Mouse (Mus musculus): ENCODE data around the gene Igfbp7. TPM values are rescaled to one million over a fixed set of nuclear protein-coding genes. Genes with fewer than 3 reads are reported as not detected.

The Igfbp7 gene
- total RNA-seq, 2 experiments from 2014 or later = 330 to 348 TPM

DNA sequence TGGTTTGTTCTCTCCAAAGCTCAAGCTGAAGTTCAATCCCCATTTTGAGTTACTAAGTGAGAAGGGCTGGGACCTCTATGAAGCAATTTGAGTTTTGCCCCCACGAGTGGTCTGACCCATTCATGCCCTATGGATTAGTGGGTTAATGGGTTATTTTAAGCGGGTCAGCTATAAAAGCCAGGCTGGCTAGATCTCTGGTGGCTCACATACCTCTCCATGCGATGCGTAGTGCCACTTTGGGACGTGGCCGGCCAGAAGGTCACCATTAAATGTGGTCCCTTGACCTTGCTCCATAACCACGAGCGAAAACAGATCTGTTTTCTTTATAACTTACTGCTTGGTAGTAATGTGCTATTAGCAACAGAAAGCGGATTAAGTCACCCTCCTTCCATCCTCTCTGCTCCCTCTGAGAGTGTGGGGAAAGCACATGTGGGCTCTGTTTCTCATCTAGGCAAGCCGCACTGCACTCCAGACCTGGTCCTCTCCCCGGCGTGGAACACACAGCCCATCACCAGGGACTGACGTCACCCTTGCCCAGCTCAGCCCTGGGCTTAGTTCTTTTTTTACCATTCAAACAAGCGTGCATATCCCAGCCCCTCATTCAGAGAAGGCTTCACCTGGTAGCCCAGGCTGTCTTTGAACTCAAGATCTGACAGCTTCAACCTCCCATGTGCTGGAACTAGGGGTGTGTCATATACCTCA, 28.3 kb downstream of the Igfbp7 start:
- no peak for DNase-seq

DNA sequence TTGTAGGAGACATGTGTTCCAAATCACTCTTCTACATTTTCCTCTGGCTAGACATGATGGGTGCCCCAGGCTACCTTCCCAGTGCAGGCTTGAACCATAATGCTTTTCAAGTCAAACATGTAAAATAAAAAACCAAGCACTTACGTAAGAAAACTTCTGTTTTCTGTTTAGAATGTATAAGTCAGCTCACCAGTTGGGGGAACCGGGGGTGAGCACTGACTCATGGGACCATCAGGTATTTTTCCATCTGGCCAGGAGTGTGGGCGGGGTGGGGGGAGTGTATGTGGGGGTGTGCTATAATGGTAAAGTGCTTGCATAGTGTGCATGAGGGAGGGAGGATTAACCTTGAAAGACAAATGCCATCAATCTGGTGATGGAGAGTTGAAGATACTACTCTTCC, 29.8 kb downstream of the Igfbp7 start:
- no peak for DNase-seq

DNA sequence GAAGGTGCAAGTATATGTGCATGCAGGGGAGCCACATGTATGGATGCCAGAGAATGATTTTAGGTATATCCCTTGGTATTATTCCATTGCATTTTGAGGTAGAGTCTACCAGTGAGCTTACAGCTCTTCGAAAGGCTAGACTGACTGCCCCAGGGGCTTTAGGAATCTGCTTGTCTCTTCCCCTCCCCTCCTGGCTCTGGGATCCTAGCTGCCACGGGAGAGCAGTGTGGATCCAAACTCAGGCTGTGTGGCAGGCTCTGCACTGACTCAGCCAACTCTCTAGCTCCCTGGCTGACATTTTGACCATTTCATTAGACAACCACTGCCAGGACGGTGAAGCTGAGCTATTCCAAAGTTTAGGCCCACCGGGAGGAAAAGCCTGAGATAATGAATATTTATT, 32.3 kb downstream of the Igfbp7 start:
- no peak for DNase-seq

DNA sequence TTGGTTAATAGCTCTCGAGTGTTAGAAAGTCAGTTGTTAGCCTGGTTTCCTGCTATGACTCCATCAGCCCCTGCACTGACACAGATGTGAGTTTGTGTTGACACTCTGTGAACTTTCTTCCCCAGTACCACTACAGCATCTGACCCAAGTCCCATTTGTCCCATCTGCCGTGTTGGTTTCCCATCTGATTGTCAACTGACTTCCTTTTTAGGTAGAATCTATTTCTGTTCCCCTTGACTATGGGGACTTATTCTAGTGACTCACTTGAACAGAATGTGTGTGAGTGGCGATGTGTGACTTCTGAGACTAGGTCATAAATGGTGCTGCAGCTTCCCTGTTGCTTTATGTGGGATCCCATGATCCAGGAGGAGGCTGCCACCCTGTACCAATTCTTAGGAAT, 32.9 kb downstream of the Igfbp7 start:
- DNase-seq = no peak

DNA sequence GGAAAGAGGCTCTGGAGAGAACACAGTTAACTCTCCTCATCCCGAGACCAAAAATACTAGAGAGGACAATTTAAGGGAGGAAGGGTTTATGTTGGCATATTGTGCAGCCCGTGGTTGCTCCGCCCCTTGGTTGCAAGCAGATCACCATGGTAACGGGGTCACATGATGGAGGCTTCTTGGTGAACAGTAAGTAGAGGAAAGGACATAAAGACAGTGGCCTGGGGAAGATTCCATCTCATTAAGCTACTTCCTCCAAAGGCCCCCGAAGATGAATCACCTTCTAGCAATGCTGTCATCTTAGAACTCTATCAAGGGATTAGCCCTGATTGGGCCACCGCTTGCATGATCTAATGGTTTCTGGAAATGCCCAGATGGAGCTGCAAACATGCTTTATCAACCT, 35.1 kb downstream of the Igfbp7 start:
- no peak for DNase-seq

DNA sequence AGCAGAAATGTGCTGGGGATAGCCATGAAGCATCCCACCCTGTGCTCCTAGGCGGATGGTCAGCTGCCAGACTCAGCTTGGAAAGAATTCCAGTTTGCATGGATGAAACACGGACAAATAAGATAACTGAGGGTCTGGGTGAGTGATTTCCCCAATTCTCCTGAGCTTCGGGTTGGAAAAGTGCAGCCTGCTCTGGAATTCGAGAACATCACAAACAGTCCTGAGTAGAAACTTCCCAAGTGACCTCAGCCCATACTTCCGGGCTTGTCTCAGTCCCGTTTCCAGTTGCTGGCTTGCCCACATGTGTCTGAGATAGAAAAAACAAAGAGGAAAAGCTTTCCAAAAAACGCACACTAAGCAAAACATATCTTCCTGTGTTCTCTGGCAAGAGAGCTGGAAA, 35.6 kb downstream of the Igfbp7 start:
- DNase-seq = no peak

DNA sequence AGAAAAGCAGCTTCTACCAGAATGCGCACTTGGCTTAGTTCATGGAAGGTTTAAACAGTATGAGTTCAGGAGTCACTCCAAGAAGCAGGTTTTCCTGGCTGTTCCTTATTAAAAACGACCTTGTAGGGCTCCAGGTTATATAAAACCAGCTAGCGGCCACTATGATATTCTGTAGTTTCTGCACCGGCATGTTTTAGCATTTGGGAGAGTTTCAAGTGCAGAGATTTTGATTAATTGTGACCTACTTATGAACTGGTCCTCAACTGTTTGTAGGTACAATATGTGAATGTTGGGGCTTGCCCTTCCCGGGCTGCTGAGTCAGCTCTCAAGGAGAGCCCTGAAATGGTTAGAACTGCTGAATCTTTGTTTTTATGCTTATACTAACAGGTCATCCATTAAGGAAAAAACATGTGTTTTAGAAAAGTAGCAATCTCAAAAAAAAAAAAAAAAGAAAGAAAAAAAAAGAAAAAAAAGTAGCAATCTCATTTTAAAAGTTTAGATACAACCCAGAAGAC, 37.4 kb downstream of the Igfbp7 start:
- DNase-seq = no peak

DNA sequence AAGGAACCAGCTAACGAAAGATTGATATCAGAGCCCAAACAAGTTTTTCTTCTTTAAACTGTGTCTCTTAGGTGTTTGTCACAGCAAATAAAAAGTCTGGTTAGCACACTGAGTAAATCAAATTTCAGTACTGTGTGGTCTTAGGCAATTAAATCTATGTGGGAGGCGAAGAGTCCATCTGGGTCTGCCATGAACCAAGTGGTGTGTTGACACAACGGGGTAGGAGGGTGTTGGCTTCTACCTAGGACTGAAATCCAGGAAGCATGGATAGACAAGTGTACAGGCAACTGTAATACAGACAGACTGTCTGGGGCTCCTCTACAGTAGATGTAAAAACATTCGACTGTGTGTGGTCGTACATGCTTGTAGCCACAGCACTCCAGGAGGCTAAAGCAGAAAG, 38.4 kb downstream of the Igfbp7 start:
- no peak for DNase-seq

DNA sequence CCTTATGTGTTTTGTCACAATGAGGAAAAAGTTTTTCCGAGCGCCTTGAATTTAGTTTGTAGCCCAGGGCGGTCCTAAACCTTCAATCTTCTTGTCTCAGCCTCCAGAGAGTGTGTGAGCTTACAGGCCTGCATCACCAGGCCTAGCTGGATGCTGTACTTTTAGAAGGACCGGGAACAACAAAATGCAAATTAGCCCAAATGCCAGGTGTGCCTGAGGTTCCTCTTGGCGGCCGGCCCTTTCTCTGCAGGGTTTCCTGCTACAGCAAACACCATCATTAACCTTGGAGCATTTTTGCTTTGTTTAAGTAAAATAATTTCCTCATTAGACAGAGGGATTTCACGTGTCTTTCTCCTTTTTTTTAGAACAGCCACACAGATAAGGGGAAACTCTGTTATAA, 39.6 kb downstream of the Igfbp7 start:
- DNase-seq = no peak

DNA sequence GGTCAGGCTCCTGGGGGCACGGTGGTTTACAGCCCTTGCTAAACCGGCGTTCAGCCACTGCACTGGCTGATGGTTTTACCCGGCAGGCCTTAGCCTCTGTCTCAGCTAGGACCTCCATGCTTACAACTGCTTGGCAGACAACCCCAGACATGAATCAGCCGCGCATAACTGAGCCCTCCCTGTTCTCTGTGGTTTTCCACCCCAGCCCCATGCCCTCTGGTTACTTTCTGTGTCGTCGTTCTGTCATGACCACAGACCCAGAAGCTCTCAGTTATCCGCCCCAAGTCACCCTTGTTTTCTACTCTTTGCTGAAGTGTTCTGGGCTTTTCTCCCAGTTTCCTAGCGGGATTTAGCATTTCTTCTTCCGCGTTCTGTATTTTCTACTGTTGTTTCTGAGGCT, 40.2 kb downstream of the Igfbp7 start:
- no peak for DNase-seq

DNA sequence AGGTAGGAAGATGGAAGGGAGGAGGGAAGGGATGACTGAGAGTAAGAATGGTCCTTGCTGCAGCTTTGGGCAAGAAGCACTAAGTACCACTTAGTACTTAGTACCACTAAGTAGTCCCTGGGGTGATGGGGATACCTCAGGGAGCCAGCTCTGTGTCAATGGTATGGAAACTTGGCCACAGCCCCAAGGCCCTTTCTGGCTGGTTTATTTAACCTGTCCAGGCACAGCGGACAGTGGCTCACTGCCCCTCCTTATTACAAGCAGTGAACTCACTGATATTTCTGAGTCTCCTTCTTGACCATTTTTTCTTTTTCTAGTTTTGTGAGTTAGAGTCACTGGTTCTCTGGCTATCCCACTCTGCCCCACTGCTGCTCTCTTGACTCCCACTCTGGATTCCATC, 40.7 kb downstream of the Igfbp7 start:
- DNase-seq = no peak

DNA sequence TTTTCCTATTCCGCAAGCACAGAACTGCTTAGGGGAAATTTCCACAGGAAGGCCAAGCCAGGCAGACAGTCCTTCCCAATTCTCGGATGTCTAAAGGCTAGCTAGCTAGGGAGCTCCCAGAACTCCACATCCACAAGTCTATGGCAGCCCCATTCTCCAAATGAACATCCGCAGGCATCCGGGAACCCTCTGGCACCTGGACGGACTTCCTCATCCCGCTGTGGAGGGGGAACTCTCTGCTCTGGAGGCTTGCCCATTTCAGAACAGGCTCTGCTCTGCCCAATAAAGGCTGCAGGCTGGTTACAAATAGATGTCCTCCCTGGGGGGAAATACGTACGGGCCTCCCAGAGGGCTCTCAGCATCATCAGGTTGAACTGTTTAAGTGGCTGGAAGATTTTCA, 41.5 kb downstream of the Igfbp7 start:
- no peak for DNase-seq

DNA sequence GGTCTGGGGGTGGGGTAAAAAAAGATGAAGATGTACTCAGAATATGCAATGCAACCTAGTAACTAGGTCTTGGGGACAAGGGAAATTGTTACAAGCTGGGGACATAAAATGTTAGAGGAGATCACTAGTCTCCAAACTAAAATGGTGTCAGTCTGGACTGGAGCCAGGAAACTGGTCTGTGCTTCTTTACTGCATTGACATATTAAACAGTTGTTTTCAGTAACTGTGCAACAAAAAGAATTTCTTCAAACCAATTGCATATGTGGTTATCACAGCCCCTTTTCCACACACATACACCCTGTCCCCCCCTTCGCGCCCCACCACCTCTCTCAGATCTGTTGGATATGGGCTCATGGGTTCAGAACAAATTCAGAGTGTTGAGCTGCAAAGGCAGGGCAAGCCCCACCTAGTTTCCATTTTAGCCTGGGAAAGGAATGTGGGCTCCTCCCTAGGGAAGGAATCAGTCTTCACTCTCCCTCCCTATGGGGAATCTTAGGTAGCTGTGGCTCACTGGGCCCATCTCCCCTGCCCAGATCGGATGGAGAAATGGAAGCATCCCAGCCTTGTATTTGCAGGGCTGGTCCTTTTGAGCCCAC, 43.3 kb downstream of the Igfbp7 start:
- DNase-seq = no peak

DNA sequence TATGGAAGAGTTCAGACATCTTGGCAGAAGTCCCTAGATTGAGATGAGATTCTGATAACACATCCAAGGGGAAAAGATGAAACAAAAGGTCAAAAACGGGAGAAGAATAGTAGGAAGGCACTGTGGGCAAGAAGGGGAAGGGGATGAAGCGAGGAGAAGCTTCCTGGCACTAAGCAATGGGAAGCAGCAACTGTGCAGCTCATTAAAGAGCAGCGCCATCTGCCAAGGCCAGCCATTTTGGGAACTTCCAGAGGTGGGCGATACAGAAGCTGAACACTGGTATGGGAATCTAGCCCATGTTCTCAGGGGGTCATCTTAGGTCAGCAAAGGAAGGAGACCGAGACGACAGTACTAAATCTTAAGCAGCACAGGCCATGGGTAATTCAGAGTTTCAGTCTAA, 44.2 kb downstream of the Igfbp7 start:
- DNase-seq = no peak

DNA sequence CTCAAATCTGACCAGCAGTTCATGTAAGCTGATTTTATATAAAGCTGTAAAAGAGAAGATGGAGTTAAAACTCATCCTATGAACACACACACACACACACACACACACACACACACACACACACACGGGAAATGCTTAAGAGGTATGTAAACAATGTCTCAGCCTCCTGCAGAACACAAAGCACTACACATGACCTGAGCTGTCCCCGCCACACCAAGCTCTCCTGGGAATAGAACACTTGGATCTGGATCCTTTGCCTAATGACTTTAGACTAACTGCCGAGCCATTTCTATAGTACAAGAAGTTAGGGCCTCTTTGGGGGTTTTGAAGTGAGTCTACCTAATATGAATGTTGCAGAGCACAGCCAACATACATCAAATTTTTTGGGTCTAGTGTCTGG, 45.7 kb downstream of the Igfbp7 start:
- DNase-seq = no peak

DNA sequence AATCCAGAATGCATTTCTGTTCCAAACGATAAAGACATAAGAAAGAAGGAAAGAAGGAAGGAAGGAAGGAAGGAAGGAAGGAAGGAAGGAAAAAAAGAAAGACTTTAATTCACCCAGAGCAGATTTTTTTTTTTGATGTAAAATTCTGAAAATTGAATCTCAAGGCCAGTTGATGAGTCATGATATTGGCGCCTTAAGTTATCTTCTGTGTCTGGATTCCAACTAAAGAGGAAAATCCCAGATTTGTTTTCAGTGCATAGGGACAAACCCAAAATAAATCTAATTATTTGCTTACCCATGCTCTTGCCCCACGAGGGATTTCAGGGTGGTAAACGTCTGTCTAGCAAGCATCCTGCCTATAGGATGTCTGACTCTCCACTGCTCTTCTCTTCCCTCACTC, 46.8 kb downstream of the Igfbp7 start:
- DNase-seq = no peak

DNA sequence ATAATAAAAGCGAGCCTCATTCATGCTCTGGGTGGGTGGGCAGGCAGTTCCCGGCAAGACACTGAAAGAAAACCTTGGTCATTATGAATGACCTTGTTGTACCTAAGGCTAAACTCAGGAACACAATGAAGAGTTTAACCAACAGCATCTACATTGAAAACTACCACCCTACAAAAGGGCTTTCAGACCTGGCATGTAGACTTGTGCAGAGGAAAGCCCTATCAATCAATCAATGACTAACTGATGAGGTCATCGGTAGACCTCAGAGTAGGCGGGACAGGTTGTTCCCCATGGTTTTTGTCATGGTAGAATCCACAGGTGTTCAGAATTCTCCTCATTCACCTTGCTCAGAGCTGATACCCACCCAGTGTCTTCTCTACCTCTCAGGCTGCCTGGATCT, 47.9 kb downstream of the Igfbp7 start:
- DNase-seq = no peak

DNA sequence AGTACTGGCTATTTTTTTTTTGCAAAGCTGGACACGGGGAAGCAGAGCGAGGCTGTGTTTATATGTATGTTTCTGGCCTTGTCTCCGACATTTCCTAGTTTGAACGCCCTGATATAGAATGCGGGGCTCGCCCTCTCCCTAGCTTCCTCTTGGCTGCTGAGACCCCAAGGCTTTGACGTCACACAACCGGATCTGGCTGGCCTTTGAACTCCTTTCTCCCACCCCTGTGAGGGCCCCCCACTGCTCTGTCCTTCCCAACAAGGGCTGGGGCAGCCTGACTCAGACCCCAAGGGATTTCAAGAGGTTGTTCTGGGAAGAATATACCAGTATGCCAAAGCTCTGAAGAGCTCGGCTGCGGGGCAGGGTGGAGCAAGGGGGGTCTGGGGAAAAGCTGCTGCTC, 49.5 kb downstream of the Igfbp7 start:
- DNase-seq = peak; percentile 52

DNA sequence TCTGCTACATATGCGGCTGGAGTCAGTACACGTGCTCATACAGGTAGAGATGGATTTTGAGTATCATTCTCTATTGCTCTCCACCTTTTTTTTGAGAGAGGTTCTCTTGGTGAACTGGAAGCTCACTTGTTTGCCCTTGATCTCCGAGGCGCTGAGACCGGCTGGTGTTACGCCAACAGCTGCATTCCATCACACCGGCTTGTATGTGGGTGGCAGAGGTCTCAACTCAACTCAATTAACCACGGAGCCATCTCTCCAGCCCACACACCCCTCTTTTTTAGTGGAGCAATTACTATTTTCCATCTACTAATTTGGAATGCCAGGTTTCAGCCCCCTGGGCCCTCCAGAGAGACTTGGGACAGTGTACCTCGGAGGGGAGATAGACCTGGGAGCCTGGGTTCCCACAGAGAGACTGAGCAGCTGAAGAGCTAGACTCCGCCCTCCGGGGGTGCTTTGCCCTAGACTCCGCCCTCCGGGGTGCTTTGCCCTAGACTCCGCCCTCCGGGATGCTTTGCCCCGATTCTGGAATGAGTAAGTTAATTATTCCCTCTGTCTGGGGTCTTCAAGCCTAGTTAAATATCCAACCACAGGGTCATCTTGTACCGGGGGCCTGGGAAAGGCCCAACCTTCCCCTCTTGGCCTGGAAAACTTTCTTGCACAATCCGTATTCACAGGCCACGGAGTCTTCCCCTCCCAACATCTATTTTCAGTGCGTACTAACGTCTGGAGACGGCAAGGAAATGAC, 50.3 kb downstream of the Igfbp7 start:
- DNase-seq = peak; percentile 56

DNA sequence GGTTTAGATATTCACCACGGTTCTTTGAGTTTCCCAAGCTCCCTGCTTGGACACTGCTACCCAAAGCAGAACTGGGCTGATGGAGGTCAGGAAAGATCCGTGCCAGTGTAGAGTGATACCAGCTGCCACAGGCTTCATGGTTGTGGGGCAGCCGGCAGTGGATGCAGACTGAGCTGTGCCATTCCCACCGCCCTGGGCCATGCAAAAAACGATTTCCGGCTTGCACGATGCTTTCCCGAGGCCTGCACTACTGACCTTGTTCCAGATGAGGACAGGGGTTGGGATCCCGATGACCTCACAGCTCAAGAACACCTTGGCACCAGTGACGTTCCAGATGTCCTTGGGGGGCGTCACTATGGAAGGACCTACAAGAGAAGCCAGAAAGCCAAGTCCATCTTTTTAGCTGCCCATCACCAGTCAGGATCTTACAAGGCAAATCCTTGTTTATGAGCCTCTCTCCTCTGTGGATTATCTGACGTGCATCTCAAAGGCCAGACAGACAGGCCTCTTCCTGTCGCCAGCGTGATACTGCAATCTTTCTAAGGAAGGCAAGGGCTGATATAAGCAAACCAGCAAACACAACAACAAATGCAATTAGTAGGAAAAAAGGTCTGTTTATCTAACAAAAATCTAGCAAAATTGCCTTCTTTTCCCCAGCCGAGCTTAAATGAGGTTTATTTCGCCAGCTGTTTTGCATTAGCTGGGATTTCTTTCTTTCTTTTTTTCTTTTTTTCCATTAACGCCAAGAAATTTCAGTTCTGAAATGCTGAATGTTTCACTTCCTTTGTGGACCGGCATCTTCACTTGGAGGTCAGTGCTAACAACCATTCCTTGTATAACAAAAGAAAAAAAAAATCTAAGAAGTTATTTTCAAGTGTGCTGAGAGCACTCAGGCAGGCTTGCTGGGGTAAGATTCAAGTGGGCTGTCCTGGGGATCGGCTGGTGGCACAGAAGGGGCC, 52.3 kb downstream of the Igfbp7 start:
- no peak for DNase-seq

DNA sequence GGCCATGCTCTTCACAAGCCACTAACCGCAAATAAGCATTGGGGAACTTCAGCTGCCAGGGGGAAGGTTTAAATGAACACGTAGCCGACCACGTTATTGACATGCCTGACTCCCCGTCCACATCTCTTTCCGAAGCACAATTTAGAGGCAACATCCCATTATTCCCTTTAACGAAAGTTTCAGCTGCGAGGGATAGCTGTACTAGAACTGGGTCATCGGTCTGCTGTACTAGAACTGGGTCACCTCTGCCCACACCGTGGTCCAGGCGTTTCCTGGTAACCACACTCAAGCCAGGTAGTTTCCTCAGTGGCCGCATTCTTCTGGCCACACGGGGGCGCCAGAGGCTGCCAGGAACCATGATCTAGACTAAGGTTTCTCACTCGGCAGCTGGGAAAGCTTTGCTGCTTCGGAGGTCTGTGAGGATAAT, 53.5 kb downstream of the Igfbp7 start:
- peak; percentile 88 for DNase-seq

DNA sequence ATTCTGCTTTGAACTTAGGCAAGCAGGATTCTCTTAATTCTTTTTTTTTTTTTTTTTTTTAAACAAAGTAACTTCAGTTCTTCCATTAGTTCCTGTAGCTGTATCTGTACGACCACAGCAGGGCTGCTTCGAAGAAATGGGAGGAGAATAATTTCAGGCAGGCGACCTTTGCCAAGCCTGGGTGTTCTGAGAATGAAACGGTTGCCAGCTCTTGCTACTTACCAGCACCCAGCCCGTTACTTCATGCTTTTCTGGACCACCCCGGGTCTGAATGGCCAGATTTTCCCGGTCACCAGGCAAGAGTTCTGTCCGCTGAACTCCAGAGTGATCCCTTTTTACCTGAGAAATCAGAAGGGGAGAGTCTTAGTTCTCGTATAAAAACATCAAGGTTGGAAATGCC, 56.1 kb downstream of the Igfbp7 start:
- DNase-seq = no peak

Measured in gastrocnemius, postnatal 10 days (tissue).